Mouse (Mus musculus) midbrain, embryonic 12.5 days (tissue): Measurements from ENCODE around the gene Myo1c. TPM values are rescaled to one million over a fixed set of nuclear protein-coding genes. Genes with fewer than 3 reads are reported as not detected.
A peak's percentile ranks its signal among the peaks of the same experiment; 100 is the strongest.

Experiments used
- ATAC-seq: fragments of 200-750 bp; cut with Nextera tagmentation; 2 replicates; pipeline ENCODE4 v1.8.0; 2017; ENCODE audit warnings: low read depth, moderate TSS enrichment, moderate library complexity; ENCODE audit not compliant: low FRiP score
- H3K27ac ChIP-seq: fragments of 300-500 bp; sonication (generic); replicated peaks from 2 replicates; pipeline ENCODE4 v1.5.1; 2016; ENCODE audit warnings: mild to moderate bottlenecking
- H3K27me3 ChIP-seq: fragments of 300-500 bp; sonication (generic); 2 replicates; pipeline ENCODE4 v1.6.1; 2016; ENCODE audit warnings: mild to moderate bottlenecking
- H3K36me3 ChIP-seq: fragments of 300-500 bp; sonication (generic); 2 replicates; pipeline ENCODE4 v1.6.1; 2016
- H3K4me1 ChIP-seq: fragments of 300-500 bp; sonication (generic); 2 replicates; pipeline ENCODE4 v1.6.1; 2016
- H3K4me2 ChIP-seq: fragments of 300-500 bp; sonication (generic); replicated peaks from 2 replicates; pipeline ENCODE4 v1.6.1; 2016; ENCODE audit warnings: mild to moderate bottlenecking, moderate library complexity
- H3K4me3 ChIP-seq: fragments of 300-500 bp; sonication (generic); 2 replicates; pipeline ENCODE4 v1.5.1; 2016; ENCODE audit warnings: mild to moderate bottlenecking
- H3K9ac ChIP-seq: fragments of 300-500 bp; sonication (generic); replicated peaks from 2 replicates; pipeline ENCODE4 v1.6.1; 2016; ENCODE audit warnings: mild to moderate bottlenecking, moderate library complexity
- H3K9me3 ChIP-seq: fragments of 300-500 bp; sonication (generic); 2 replicates; pipeline ENCODE4 v1.6.1; 2016; ENCODE audit warnings: mild to moderate bottlenecking
- WGBS: fragments of 180-500 bp; shearing (Covaris S2); methylation state at CpG from one replicate; pipeline ENCODE4 v1.1.7; 2016; 5-methylcytosine and 5-hydroxymethylcytosine counted together
- polyA plus RNA-seq: library from polyadenylated mRNA; unstranded; fragments of >200 nt; fragmentation: Nextera tagmentation; extraction: Ambion mirVana; gene quantifications from 2 replicates; pipeline ENCODE4 v1.2.1, GENCODE M21; 2016

The Myo1c gene
- polyA plus RNA-seq, 1 experiment from 2014 or later: 16.4 TPM

DNA sequence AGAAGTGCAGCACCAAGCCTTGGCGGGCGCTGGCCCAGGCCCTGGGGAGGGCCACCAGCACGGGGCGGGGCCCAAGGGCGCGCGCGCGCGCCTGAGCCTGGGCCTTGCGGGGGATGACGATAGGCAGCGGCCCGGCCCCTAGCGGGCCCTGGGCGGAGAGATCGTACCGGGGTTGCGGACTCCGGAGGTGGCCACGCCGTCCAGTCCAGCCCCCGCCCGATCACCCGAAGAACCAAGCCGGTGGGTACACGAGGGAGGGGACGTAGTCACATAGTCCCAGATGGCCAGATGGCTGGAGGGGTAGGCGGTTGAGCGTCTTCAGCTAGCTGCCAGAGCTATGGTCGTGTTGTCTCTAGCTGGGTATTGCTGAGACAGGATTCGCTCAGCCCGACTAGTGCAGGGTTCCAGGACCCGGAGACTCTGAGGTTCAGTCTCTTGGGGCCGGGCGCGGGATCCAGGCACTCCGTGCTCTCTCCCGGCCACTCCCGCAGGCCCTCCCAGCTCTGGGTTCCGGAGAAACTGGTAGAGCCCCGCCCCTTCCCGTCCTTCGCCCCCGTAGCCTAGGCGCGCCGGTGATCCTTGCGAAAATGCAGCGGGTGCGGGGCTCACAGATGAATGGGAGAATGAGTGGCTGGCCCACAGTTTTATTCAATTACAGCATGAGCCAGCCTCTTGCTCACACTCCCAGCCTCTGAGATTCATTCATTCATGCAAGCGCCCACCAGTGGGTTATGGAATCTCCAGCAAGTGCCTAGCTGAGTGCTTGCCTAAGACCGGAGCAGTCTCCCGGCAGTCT is 1.3 kb downstream of the Myo1c start:
- H3K27me3 ChIP-seq: peaks cover 54% of the 10 kb centered on the region
- ATAC-seq: peak; percentile 47
- peak overlapping the region; percentile 88 for H3K4me2 ChIP-seq
- under 1% methylated on average over 49 of the region's 54 CpGs for WGBS
- H3K9ac ChIP-seq: peak overlapping the region; percentile 70
- peaks cover 45% of the 10 kb centered on the region for H3K4me1 ChIP-seq
- peak overlapping the region; percentile 59 for H3K4me3 ChIP-seq
- H3K36me3 ChIP-seq: no peaks in the 10 kb centered on the region
- no peaks in the 10 kb centered on the region for H3K9me3 ChIP-seq
- 0 out of 2 replicates have a peak overlapping the region, but pooled peaks have one; percentile 15 for H3K27ac ChIP-seq

DNA sequence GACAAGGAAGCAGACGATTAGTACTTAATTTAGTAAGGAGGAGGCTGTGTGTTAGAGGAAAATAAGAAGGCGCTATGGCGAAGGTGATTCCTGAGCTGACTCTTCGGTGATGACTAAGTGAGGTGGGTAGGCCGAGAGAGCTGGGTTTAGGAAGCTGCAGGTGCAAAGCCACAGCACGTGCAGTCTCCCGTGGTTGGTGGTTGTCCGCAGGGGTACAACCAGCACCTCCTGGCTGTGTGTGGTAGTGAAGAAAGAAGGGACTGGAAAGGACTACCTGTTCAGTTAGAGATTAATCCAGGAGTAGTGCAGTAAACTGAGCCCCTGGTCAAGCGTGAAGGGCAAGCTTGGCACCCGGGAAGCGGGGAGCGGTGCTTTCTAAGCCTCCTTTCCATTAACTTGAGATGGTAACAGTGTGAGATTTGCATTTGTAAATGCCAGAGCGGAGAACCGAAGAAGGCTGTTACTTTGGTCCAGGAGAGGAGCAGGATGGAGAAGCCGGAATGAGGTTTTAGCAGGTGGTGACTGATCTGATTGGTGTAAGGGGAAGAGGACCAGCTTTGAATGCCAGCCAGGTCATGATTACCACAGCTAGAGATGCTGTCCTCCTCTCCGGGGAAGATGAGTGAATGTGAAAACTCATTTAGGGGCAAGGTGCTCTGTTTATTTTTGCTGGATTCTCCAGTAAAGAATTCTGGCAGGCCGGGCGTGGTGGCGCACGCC is 2.1 kb downstream of the Myo1c start:
- Histone ChIP-seq H3K4me3 (peak overlapping the region; percentile 59), H3K4me1 (peaks cover 47% of the 10 kb centered on the region), H3K27ac (0 out of 2 replicates have a peak overlapping the region, but pooled peaks have one; percentile 15), H3K36me3 (no peaks in the 10 kb centered on the region), H3K4me2 (peak overlapping the region; percentile 88), H3K27me3 (peaks cover 61% of the 10 kb centered on the region), H3K9ac (peak overlapping the region; percentile 70), H3K9me3 (no peaks in the 10 kb centered on the region)
- WGBS: 20% methylated on average over 20 of the region's 20 CpGs
- no peak for ATAC-seq

DNA sequence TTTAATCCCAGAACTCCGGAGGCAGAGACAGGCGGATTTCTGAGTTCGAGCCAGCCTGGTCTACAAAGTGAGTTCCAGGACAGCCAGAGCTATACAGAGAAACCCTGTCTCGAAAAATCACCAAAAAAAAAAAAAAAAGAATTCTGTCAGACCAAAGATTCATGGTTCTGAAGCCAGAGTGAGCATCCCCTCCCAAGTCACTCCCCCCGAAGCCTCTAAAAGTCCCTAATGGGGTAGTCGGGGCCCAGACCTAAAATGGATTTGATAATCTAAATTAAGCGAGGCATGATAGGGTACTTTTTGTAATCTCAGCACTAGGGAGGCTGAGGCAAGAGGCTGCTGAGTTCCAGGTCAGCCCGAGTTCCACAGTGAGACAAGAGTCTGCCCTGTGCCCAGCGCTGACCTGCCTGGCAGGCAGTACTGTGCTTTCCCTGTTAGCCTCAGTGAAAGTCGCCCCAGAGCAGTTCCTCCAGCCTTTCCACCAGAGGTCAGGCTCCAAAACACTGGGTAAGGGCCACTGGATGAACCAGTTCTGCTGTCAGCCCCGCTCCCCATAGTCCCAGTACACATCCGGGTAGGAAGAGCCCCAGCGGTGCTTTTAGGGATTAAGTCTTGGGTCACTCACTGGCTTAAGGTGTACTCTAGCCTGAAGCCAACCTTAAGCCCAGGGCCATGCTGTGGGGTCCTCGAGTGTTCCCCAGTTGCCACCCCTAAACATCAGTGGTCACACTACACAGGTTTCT is 2.8 kb downstream of the Myo1c start:
- peak overlapping the region; percentile 52 for H3K4me3 ChIP-seq
- no peak overlapping the region for H3K9ac ChIP-seq
- H3K9me3 ChIP-seq: no peaks in the 10 kb centered on the region
- no peak overlapping the region for H3K27ac ChIP-seq
- peak overlapping the region; percentile 81 for H3K4me2 ChIP-seq
- peaks cover 47% of the 10 kb centered on the region for H3K4me1 ChIP-seq
- H3K36me3 ChIP-seq: no peaks in the 10 kb centered on the region
- ATAC-seq: no peak
- peaks cover 67% of the 10 kb centered on the region for H3K27me3 ChIP-seq
- 31% methylated on average over 14 of the region's 14 CpGs for WGBS

DNA sequence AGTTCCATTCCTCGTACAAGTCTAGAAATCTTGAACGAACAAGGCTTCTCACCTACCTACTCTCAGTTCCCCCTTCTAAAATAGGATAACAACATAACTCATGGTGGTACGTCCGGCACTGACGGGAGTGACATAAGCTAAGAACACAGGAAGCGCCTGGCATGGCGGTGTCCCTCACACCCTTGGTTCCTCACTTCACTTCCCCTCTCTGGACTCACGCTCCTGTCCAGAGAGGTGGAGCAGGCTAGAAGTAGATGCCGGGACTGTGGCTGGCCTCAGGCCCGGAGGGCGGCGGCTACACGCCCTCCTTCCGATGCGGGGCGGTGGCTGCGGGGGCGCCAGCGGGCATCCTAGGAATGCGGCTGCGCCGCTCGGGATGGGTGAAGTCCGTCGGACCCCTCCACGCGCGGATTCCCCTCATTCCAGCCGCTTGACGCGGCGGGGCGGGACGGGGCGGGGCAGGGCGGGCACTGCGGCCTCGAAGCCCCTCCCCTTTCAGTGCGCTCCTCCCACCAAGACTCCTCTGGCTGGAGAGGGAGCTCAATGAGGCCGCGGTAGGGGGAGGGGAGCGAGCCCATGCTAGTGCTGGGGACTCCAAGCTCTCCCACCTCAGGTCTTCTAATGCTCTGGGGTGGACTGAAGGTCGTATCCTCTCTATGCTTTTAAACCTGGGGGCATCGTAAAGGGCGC is 3.6 kb downstream of the Myo1c start:
- Histone ChIP-seq H3K9me3 (no peaks in the 10 kb centered on the region), H3K36me3 (no peaks in the 10 kb centered on the region), H3K27me3 (peaks cover 67% of the 10 kb centered on the region), H3K4me3 (peak overlapping the region; percentile 52), H3K4me1 (peaks cover 47% of the 10 kb centered on the region), H3K4me2 (peak overlapping the region; percentile 81), H3K9ac (peak overlapping the region; percentile 55), H3K27ac (no peak overlapping the region)
- peak; percentile 63 for ATAC-seq
- under 1% methylated on average over 38 of the region's 45 CpGs for WGBS

DNA sequence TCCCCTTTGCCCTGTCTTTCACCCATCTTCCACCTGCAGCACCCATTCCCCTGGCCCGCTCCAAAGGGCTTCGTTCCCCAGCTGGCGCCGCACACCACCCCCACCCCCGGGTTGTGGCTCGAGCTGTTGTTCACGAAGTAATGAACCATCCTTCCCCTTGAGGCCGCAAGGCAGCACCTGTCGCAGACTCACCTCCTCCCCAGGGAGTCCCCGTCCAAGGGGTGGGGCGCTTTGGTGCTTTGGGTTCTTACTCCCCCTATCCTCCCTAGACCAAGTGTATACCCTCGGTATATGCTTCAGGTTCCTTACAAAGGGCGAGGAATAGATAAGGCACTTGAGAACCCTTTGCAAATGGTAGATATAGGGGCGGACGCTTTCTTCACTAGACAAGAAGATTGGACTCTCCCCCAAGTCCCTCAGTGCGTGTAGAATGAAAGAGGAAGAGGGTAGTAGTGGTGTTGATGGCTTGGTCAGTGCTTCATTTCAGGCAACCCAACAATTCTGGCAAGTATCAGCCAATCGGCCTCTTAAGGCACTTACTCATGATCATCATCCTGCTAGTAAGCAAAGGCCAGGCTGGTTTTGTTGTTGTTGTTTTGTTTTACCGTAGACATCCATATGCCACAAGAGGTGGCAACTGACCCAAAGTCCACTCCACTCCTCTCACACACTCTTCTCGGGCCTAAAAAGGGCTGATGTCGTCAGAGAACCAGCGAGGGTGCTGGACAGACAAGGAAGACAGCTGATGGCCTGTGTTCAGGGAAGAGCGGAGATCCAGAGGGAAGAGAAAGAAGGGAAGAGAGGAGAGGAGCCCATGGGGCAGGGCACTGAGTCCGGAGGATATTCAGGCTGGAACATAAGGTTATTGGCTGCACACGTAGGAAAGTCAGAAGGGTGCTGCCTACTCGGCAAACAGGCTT is 4.4 kb downstream of the Myo1c start:
- ATAC-seq: no peak
- H3K36me3 ChIP-seq: no peaks in the 10 kb centered on the region
- peaks cover 47% of the 10 kb centered on the region for H3K4me1 ChIP-seq
- H3K4me2 ChIP-seq: peak overlapping the region; percentile 98
- 40% methylated on average over 25 of the region's 25 CpGs for WGBS
- peak overlapping the region; percentile 59 for H3K4me3 ChIP-seq
- H3K27me3 ChIP-seq: peaks cover 67% of the 10 kb centered on the region
- no peaks in the 10 kb centered on the region for H3K9me3 ChIP-seq
- H3K9ac ChIP-seq: no peak overlapping the region
- no peak overlapping the region for H3K27ac ChIP-seq

DNA sequence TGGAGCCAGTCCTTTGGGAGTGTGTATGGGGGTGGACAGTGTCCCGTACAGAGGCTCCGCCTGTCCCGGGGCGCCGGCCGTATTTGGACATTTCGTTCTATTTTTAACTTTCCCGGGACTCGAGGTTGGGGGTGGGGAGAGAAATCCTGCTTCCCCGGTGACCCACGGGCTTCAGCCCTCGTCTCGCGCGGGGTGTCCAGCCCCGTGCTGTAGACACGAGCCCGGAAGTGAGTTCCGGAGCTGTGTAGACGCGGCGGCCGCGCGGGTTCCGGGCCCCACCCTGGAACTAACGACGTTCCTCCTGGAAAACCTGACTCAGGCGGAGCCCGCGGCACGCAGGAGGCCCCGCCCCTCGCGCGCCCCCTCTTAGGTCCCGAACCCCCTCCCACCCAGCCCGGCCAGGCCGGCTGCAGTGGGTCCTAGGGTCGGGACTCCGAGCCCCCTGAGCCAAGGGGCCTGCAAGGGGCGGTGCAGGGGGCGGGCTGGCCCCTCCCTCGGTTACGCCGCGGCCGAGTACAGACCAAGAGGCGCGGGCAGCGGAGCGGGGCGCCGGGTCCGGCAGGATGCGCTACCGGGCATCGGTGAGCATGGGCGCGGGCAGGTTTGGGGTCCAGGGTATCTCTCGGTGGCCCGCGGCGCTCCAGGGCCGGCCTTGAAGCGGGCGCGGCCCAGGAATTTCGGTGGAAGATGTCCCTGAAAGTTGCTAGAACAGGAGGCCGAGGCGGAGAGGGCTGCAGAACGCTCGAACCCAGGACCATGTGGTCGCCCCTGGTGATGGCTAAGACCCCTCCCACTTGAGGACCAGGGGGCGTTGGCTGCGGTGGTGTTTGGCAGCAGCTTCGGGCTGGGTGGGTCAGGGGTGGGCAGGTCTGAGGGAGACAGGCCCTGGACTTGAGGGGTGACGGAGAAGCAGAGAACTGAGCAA is 5.6 kb downstream of the Myo1c start:
- H3K36me3 ChIP-seq: no peaks in the 10 kb centered on the region
- peaks cover 44% of the 10 kb centered on the region for H3K4me1 ChIP-seq
- ATAC-seq: 0 out of 2 replicates have a peak, but pooled peaks have one; percentile 41
- no peaks in the 10 kb centered on the region for H3K9me3 ChIP-seq
- no peak overlapping the region for H3K27ac ChIP-seq
- H3K9ac ChIP-seq: peak overlapping the region; percentile 73
- WGBS: 1% methylated on average over 78 of the region's 78 CpGs
- H3K4me3 ChIP-seq: peak overlapping the region; percentile 59
- peaks cover 67% of the 10 kb centered on the region for H3K27me3 ChIP-seq
- H3K4me2 ChIP-seq: peak overlapping the region; percentile 98

DNA sequence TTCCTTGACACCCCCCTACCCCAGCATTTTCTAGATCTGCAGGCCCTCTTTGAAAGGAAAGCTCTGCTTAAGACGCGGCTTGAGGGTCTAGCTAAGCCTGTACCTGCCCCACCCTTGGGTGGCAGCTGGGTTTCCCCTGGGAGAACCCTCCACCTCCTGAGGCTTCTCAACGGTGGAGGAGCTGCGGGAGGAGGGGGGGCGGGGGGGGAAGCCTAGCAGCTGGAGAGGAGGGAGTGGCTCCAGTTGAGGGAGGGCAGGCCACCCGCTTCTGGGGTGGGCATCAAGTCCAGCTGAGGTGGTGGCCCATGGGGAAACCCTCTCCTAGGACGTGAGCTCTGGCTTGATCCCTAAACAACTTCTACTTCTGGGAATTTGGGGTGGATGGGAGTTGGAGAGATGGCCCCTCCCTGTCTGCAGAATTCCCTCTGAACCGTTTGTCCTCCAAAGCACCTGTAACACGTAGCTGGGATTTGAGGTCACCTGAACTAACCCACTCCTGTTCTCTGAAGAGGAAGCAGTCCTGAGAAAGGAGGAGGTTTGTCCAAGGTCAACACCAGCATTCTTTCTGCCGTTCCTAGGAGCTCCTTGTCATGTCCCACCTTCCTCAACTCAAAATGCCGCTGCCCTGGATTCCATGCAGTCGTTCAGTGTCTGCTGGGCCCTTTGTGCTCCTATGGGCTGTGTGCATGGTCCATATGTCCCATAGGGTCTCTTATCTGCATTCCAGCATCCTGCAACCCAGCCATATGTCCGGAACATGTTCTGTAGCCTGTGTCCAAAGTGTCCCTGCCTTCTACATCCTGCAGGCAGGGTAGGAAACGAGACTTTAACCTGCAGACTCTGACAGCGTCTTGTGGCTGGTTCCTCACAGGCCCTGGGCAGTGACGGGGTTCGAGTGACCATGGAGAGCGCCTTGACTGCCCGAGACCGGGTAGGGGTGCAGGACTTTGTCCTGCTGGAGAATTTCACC is 6.6 kb downstream of the Myo1c start:
- H3K9me3 ChIP-seq: no peaks in the 10 kb centered on the region
- H3K4me1 ChIP-seq: peaks cover 35% of the 10 kb centered on the region
- H3K9ac ChIP-seq: no peak overlapping the region; the same call in 1 of the 2 replicates
- H3K27ac ChIP-seq: no peak overlapping the region
- WGBS: 66% methylated on average over 19 of the region's 20 CpGs
- no peak for ATAC-seq
- peak overlapping the region; percentile 59 for H3K4me3 ChIP-seq
- H3K36me3 ChIP-seq: 0 out of 2 replicates have a peak, but pooled peaks cover 2% of the 10 kb centered on the region
- H3K27me3 ChIP-seq: peaks cover 60% of the 10 kb centered on the region
- peak overlapping the region; percentile 98 for H3K4me2 ChIP-seq

DNA sequence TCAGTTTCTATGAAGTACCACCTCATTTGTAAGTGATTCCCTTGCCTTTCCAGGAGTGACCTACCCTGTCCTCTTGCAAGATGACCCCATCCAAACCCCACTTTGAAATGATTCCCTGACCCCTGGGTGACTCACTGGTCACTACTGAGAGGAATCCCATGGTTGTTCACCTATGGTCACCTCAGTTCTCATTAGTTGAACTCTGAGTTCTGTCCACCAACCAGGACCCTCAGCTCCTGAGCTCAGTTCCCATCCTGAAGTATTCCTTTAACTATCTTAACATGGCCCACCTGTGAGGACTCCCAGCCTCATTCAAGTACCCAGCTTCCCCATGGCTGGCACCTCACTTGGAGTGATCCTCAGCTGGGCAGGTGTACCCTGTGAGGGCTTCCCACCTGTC is 7.5 kb downstream of the Myo1c start:
- Histone ChIP-seq H3K9ac (no peak overlapping the region), H3K4me2 (no peak overlapping the region), H3K4me3 (no peak overlapping the region), H3K36me3 (0 out of 2 replicates have a peak, but pooled peaks cover 3% of the 10 kb centered on the region), H3K27me3 (peaks cover 51% of the 10 kb centered on the region), H3K4me1 (peaks cover 28% of the 10 kb centered on the region), H3K9me3 (no peaks in the 10 kb centered on the region), H3K27ac (no peak overlapping the region)
- no peak for ATAC-seq

DNA sequence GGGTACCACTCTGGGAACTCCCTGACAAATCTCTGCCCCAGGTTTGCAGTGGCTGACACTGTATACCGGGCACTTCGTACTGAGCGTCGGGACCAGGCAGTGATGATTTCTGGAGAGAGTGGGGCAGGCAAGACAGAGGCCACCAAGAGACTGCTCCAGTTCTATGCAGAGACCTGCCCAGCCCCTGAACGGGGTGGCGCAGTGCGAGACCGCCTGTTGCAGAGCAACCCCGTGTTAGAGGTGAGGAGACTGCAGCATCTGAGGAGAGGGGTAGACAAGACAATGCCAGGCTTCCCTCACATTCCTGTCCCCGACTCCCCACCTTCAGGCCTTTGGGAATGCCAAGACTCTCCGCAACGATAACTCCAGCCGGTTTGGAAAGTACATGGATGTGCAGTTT is 8.0 kb downstream of the Myo1c start:
- Histone ChIP-seq H3K4me3 (no peak overlapping the region), H3K36me3 (0 out of 2 replicates have a peak, but pooled peaks cover 3% of the 10 kb centered on the region), H3K27ac (no peak overlapping the region), H3K27me3 (peaks cover 46% of the 10 kb centered on the region), H3K9me3 (no peaks in the 10 kb centered on the region), H3K4me1 (peaks cover 28% of the 10 kb centered on the region), H3K4me2 (no peak overlapping the region), H3K9ac (no peak overlapping the region)
- 95% methylated on average over 13 of the region's 13 CpGs for WGBS
- ATAC-seq: no peak
